8 mouse cellular contexts compared by ENCODE assay signal in the genomic region with DNA sequence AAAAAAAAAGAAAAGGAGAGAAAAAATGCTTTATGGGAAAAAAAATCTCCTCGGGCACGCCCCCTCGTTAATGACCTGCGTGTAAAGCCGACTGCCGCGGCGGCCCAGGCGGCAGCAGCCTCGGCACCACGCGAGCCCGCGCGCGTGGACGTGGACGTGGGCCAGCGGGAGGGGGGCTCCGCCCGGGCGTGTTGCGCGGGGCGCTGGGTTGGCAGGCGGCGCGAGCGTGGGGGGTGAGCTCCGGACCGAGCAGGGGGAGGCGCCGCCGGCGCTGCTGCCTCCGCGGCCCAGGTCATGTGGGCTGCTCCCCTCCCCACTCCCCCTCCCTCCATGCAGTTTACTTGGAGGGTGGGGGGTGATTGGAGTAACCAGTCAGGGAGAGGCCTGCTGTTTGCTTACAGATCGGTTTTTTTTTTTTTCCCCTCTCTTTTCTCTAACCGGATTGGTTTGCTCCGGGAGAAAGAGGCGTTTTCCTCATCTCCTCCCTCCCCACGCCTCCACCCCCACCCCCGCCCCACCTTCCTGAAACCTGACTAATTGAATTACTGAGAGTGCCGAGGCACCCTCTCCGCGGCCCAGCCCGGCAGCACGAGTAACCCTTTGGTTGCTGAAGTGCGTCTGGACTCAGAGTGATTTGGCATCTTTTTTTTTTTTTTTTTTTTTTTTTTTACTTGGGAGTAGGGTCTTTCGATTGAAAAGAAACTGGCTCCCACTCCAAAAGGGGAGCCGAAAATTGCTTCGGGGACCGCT. TPM values are rescaled to one million over a fixed set of nuclear protein-coding genes. Genes with fewer than 3 reads are reported as not detected.
DNase-seq lines count a peak whose midpoint lies in the region; ATAC-seq and TF ChIP-seq lines count a peak whose summit lies in the region.

No protein-coding gene starts in this region.

- TF ChIP-seq CTCF in Patski (IDR thresholded peaks at IDR 0.05): no peak

- no peaks in the 10 kb centered on the region for H3K4me1 ChIP-seq in hindbrain, embryonic 11.5 days (replicated peaks; ENCODE audit: control insufficient read depth, insufficient read depth, low read length)

- DNase-seq in Patski (ENCODE audit: low read depth, low spot score): peak; percentile 78
- DNase-seq in cerebellum, adult 9-11 months: peak; percentile 59
- DNase-seq in frontal cortex, postnatal 10 days (ENCODE audit: low spot score in 2 of 2): peak; percentile 79 to 83
- DNase-seq in hindbrain, embryonic 11.5 days (ENCODE audit: low spot score): peak; percentile 92
- peak; percentile 45 to 64 for DNase-seq in layer of hippocampus, postnatal 25 days (ENCODE audit: extremely low spot score in 1 of 2, low spot score in 1 of 2)
- peak; percentile 79 for DNase-seq in lung, postnatal 10 days
- DNase-seq in retina, postnatal 7 days (ENCODE audit: low read depth, low spot score): peak; percentile 67
- DNase-seq in urinary bladder, postnatal 25 days (ENCODE audit: low spot score): peak; percentile 75

- under 1% methylated on average over 49 of the region's 53 CpGs for WGBS in hindbrain, embryonic 11.5 days

- H3K4me3 ChIP-seq in hindbrain, embryonic 11.5 days (ENCODE audit: low read depth, low read length): peak overlapping the region; percentile 82

- peak overlapping the region; percentile 90 for H3K4me2 ChIP-seq in hindbrain, embryonic 11.5 days (replicated peaks; ENCODE audit: low read depth, low read length)

- H3K9me3 ChIP-seq in hindbrain, embryonic 11.5 days (ENCODE audit: control insufficient read depth, low read length): no peaks in the 10 kb centered on the region

- H3K9ac ChIP-seq in hindbrain, embryonic 11.5 days (ENCODE audit: low read depth, low read length): peak overlapping the region; percentile 97

- CTCF ChIA-PET in Patski (lab: Charles Lee): no interaction called here

- H3K36me3 ChIP-seq in hindbrain, embryonic 11.5 days (ENCODE audit: control insufficient read depth, insufficient read depth, low read length): no peaks in the 10 kb centered on the region

- POLR2A ChIA-PET in Patski (lab: Charles Lee): interaction anchor here (0.6 to 1.1 kb wide), 6 partner anchors 30 to 576 kb away, joined by 3 to 4 read pairs (median 3); no protein-coding TSS in a partner anchor

- ATAC-seq in Patski: peak; percentile 71
- peak; percentile 83 for ATAC-seq in hindbrain, embryonic 11.5 days (ENCODE audit: low FRiP score)

- in situ Hi-C loops in Patski (cut with MboI; ENCODE audit: low pct_unique_long_range_greater_than_20kb): loop anchor here (10.0 kb wide), 1 partner anchor 578 kb away; no protein-coding TSS in a partner anchor

- no peaks in the 10 kb centered on the region for H3K27me3 ChIP-seq in Patski
- H3K27me3 ChIP-seq in hindbrain, embryonic 11.5 days (ENCODE audit: control insufficient read depth, insufficient read depth, low read length): no peaks in the 10 kb centered on the region

- peak overlapping the region; percentile 84 for H3K27ac ChIP-seq in hindbrain, embryonic 11.5 days (ENCODE audit: low read depth, low read length)

RNA-seq across cellular contexts. Expression of a gene that starts 1.8 kb away (rescaled TPM):
- 18.6 TPM for polyA plus RNA-seq in Patski (2021)
- polyA plus RNA-seq in hindbrain, embryonic 11.5 days (2014; fragmentation: Nextera tagmentation; extraction: Ambion mirVana): 46.0 and 56.7 TPM in 2 replicates
- total RNA-seq in layer of hippocampus, postnatal 25 days (2021): 1 to 10 TPM; 6.9 to 7.2 TPM

Comparison
In these comparisons a context has a peak if more than half of its experiments do, and no peak if none do; other contexts are left out.
1. Peak in every context shown above with its lines: DNase-seq, ATAC-seq, H3K4me3 ChIP-seq and H3K27ac ChIP-seq.